Mouse (Mus musculus): ENCODE data around the gene Neurod6.

Gene Neurod6

GRCm38 (mm10) chr6:55649581-55649980 is 31.5 kb downstream of the Neurod6 start:
- ChIA-PET POLR2A (no interaction called here), CTCF (no interaction called here)

GRCm38 (mm10) chr6:55648886-55649285 is 32.2 kb downstream of the Neurod6 start:
- CTCF ChIA-PET, result no interaction called here
- POLR2A ChIA-PET, result no interaction called here

- ChIA-PET POLR2A (no interaction called here), CTCF (no interaction called here)
These were observed 33.2 kb downstream of the Neurod6 start for GRCm38 (mm10) chr6:55647771-55648280.

- ChIA-PET CTCF (no interaction called here), POLR2A (no interaction called here)
These were observed 34.1 kb downstream of the Neurod6 start for GRCm38 (mm10) chr6:55646824-55647560.

GRCm38 (mm10) chr6:55646111-55646823 is 34.8 kb downstream of the Neurod6 start:
- ChIA-PET POLR2A (no interaction called here), CTCF (no interaction called here)

- CTCF ChIA-PET, result no interaction called here
These were observed 46.4 kb downstream of the Neurod6 start for GRCm38 (mm10) chr6:55634662-55635061.

More at GRCm38 (mm10) chr6:55634662-55635061, 46.4 kb downstream of the Neurod6 start:
- POLR2A ChIA-PET, result no interaction called here
